Mouse (Mus musculus) layer of hippocampus, adult 9-10 months (tissue): Measurements from ENCODE around the gene Agbl1.

Source experiments
- DNase-seq: peaks from one replicate; pipeline ENCODE4 v3.0.0; 2022; ENCODE audit warnings: low spot score

Gene Agbl1

DNA sequence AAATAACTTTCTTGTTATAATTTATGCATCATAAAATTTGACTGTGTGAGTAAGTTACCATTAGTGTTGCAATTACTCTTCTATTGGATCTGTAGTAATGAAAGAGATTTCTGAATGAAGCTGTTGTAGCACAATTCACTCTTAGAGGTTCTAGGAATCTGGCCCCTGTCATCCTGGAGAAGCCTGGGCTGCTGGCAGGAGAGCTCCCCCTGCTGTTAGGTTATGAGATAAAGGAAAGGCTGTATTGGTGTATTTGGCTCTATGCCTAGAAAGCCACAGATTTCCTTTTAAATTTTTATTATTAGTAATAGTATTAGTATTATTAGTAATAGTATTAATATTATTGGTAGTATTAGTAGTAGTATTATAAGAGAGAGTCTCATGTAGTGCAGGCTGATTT lies 711.8 kb downstream of the Agbl1 start:
- DNase-seq = peak; percentile 11

GRCm38 (mm10) chr7:76971334-76971733 lies 741.6 kb downstream of the Agbl1 start:
- no peak for DNase-seq

DNA sequence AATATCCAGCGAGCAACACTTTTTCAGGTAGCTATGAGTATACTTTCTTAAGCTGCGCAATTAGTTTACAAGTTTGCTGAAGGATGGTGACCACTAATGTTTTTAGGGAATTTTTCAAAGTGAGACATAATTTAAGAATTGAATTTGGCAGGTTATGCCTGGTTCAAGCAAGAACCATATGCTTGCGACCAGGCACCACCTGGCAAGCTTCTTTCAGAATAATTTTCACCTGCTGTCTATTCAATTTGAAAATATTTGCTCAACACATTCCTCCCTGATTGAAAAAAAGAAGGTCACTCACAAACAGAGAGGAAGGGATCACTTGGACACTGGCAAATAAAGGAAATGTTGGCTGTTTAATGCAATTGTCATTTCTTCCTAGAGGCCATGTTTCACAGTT lies 779.9 kb downstream of the Agbl1 start:
- DNase-seq = no peak

DNA sequence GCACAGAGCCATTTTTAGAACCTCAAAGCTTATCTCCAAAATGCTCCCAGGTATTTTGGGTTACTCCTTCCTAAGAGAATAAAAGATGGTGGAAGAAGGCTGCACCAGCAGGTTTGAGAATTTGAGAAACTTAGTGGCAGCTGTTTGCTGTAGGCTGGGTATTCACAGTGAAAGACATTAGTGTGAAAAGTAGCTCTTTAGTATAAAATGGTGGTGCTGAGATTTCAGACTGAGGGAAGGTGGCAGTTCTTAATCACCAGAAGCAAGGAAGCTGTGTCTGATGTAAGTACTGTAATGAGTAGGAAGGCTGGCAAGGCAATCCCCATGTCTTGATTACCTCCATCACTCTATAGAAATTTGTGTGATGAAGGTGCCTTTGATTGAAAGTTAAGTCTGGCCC lies 799.3 kb downstream of the Agbl1 start:
- no peak for DNase-seq

GRCm38 (mm10) chr7:77076033-77076432 lies 846.3 kb downstream of the Agbl1 start:
- DNase-seq = no peak

GRCm38 (mm10) chr7:77087266-77087665 lies 857.6 kb downstream of the Agbl1 start:
- no peak for DNase-seq

DNA sequence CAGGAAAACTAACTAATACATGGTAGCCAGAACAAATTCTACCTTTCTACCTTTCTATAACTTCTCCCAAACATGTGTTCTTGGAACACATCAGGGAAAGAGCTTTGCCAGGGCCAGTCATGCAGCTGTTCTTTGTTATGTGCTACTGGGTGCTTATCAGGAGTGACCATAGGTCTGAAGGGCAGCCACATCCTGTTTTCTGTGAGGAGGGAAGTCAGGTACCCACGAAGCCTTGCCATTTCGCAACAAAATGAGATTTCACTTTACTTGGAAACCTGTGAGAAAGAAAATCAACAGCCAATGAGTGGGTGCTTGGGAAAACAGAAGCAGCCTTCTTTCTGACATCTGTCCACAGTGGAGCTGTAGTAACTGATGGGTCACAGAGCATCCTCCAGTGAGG lies 865.5 kb downstream of the Agbl1 start:
- DNase-seq = no peak

DNA sequence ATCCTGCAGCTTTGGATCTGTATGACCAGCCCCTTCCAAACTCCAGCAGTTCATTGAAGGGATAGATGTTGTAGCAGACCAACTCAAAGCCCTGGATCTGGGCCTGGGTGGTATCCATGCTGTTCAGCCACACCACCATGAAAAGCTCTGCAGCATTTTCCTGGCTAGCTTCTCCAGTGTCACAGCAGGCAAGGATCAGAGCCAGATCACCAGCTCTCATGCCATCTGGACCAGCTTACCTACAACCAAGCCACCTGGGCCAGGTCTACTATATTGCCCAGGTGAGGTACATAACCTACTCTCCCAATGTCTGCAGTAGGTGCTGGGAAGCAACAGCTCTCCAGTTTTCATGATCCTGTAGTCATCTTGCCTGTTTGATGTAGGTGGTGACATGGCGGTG lies 884.3 kb downstream of the Agbl1 start:
- no peak for DNase-seq

DNA sequence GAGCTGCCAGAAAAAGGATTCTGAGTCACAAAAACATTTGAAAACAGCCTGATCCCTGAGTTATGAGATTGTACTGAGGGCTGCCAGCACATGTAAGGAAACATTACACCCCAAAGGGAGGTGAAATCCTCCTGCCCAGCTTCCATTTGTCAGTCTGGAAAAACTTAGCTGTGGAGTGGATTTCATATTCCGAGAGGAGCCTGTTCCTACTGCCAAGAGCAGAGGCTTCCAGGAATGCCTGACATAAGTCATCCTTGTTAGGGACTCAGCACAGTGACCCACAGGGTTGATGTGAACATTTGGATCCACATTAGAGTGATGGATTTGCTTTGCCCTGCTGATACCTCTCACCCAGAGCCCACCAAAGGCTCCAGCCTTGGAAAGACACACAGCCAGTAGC lies 899.4 kb downstream of the Agbl1 start:
- DNase-seq = no peak

- DNase-seq = no peak
These were observed 902.3 kb downstream of the Agbl1 start for GRCm38 (mm10) chr7:77131950-77132349.

DNA sequence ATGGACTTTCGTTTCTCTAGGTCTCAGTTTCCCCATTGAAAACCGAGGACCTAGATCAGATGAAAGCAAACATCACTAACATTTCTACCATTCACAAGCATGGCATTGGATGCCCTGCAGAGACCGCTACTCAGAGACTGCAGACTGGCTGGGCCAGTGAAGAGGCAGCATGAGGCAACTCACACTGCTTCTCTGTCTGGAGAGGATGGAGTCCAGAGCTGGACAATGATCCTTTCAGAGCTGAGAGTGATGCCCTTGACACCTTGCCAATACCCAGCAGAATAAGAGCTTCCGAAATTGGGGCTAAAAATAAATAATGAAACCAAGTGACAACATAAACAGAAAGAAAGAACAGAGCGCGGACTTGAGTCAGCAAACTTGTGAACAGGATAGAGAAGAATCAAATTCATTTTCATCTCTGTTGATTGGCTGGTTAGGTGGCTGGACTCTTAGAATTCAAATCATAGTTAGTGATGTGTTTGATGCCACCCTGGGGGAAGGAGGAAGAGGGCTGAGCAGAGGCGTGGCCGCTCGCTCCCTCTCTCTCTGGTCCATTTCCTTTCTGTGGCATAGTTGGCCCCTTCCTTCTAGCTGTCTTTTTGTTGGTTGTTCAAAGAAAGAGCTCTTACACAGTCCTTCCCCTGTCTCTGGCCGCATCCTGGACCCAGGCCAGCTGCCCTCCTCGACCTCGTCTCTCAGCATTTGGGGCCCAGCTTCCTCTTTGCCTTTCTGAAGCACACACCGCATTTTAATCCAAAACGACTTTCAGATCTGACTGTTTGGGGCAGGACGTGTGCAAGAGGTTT lies 903.1 kb downstream of the Agbl1 start:
- no peak for DNase-seq

DNA sequence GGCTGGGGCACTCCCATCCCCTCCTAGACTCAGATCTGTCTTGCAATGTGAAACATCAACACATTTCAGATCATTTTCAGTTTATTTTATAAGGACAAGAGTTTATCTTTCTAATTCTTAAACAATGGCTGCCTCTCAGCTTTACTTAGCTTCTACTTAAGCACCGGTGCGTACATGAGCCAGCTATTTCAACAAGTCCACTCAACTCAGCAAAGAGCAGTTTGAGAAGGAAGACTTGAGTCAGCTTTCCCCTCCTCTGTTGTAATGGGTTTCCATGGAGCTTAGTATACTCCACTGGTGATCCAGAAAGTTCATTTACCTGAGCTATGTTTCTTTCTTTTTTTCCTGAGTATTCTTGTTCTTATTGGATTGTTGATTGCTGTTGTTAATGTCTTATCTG lies 905.2 kb downstream of the Agbl1 start:
- no peak for DNase-seq

GRCm38 (mm10) chr7:77138707-77139106 lies 909.0 kb downstream of the Agbl1 start:
- no peak for DNase-seq

DNA sequence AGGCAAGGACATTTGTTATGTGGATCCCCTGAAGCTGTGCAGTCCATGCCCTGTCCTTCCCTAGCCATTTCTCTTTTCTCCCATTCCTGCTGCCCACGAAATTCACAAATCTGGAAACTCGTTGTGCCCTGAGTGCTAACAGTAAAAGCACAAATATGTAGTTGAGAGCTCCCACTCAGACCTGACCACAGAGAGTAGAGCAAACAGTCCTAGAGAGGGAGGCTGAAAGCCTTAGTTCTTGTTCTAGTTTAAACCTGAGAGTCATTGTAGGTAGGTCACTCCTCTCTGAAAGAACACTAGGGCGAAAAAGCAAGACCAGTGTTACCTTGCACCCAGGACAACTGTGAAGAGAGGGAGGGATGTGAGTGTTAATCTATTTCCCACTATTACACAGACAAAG lies 917.8 kb downstream of the Agbl1 start:
- DNase-seq = no peak

- no peak for DNase-seq
These were observed 919.1 kb downstream of the Agbl1 start for GRCm38 (mm10) chr7:77148820-77149219.

GRCm38 (mm10) chr7:77149846-77150245 lies 920.2 kb downstream of the Agbl1 start:
- DNase-seq = no peak

DNA sequence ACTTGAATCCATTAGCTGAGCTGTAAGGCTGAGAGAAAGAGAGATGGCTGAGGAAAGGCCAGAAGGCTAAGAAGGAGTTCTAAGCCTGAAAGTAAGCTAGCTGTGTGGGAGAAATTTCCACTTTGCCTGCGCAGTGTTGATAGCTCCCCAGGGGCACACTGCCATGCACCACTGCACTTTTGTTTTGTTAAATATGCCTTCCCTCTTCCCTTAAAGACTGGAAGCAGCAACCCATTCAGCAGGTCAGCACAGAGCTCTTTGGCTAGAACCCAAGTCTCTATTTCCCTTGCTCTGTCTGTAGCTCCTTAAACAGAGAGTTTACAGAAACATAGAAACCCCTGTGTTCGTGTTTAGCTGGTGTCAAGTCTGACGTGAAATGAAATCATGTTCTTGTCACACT lies 922.7 kb downstream of the Agbl1 start:
- no peak for DNase-seq

DNA sequence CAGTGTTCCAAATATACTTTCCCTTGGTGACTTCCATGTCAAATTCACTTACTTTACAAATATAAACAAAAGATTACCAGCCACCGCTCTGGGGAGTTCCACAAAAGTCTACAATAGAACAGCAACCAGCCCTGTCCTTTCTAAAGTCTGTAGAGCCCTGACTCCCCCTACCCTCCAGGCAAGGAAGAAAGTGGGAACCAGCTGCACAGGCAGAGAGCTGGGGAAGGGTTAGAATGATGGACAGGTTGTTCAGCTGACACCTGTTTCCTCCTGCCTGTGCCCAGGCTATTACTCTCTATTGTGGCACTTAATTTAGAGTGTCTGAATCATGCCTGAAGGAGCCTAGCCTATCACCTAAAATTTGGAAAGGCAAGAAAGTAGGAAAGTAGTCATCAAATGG lies 923.2 kb downstream of the Agbl1 start:
- DNase-seq = no peak

GRCm38 (mm10) chr7:77164921-77165320 lies 935.2 kb downstream of the Agbl1 start:
- DNase-seq = no peak
